Mouse (Mus musculus): ENCODE results near the gene Cgas. TPM values are rescaled to one million over a fixed set of nuclear protein-coding genes. Genes with fewer than 3 reads are reported as not detected.

The Cgas gene
- polyA plus RNA-seq, 1 experiment from 2014 or later: 0.44 TPM

DNA sequence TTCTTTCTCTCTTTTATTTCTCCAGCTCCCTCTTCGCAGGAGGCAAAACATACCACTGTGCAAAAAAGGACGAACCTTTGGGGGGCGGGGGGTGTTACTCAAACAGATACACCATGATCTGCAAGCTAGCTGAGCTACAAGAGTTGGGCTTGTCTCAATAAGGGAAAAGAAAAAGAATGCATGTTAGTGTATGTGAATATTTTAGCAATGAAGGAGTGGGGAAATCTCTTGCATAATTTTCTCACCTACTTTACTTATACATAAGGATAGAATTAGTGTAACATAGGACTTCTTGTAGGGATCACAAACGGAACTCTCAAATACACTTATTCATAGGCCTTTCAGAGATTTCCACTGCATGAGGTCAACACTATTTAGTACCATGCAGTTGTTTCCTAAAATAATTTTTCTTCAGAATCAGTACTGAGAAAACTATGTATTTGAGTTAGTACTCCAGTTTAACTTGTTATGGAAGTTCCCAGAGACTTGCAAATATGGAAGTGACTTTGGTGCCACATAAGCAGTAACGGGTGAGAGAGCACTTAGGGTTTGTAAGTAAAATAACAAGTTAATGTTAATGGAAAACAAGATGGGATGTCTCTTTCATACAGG is 31.8 kb upstream of the Cgas start:
- 88% methylated on average over 5 of the region's 5 CpGs for WGBS
- no peaks in the 10 kb centered on the region; the same call in 1 of the 2 replicates for H3K4me1 ChIP-seq (replicated peaks; ENCODE audit: control insufficient read depth, insufficient read depth, low read length)

DNA sequence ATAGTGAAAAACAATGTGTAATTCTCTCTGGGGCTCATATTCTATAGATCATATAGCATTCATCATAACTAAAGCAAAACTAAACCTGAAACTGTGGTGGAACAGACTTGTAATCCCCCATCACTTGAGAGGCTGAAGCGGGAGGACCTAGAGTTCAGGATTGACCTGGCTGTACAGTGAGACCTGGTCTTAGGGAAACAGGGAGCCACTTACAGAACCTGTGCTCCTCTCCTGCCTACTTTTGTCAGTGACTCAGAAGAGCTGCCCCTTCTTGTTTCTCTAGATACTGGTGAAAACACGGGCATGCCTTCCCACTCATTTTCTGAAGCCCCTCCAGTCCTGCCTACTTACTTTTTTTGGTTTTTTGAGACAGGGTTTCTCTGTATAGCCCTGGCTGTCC is 31.2 kb upstream of the Cgas start:
- DNase-seq (ENCODE audit: low spot score) (no peak), ATAC-seq (replicated peaks; ENCODE audit: low FRiP score) (no peak)
- 89% methylated on average over 2 of the region's 2 CpGs for WGBS
- peaks cover 9% of the 10 kb centered on the region; the same call in 1 of the 2 replicates for H3K36me3 ChIP-seq (ENCODE audit: control insufficient read depth, insufficient read depth, low read length)
- H3K4me2 ChIP-seq (ENCODE audit: low read depth, low read length, severe bottlenecking): no peak overlapping the region
- no peaks in the 10 kb centered on the region for H3K27me3 ChIP-seq (ENCODE audit: control insufficient read depth, insufficient read depth, low read length)
- H3K4me3 ChIP-seq (ENCODE audit: low read depth, low read length): no peak overlapping the region
- no peaks in the 10 kb centered on the region; the same call in 1 of the 2 replicates for H3K4me1 ChIP-seq (replicated peaks; ENCODE audit: control insufficient read depth, insufficient read depth, low read length)
- no peaks in the 10 kb centered on the region for H3K9me3 ChIP-seq (ENCODE audit: control insufficient read depth, low read length)
- no peak overlapping the region for H3K27ac ChIP-seq (ENCODE audit: low read depth, low read length)
- no peak overlapping the region for H3K9ac ChIP-seq (ENCODE audit: low read length)

More for the DNA sequence above, 31.8 kb upstream of the Cgas start:
- Histone ChIP-seq H3K27ac (ENCODE audit: low read depth, low read length) (no peak overlapping the region), H3K4me3 (ENCODE audit: low read depth, low read length) (no peak overlapping the region), H3K36me3 (ENCODE audit: control insufficient read depth, insufficient read depth, low read length) (peaks cover 9% of the 10 kb centered on the region; the same call in 1 of the 2 replicates), H3K4me2 (ENCODE audit: low read depth, low read length, severe bottlenecking) (no peak overlapping the region), H3K27me3 (ENCODE audit: control insufficient read depth, insufficient read depth, low read length) (no peaks in the 10 kb centered on the region), H3K9ac (ENCODE audit: low read length) (no peak overlapping the region), H3K9me3 (ENCODE audit: control insufficient read depth, low read length) (no peaks in the 10 kb centered on the region)
- DNase-seq (ENCODE audit: low spot score): no peak
- ATAC-seq (replicated peaks; ENCODE audit: low FRiP score): no peak

DNA sequence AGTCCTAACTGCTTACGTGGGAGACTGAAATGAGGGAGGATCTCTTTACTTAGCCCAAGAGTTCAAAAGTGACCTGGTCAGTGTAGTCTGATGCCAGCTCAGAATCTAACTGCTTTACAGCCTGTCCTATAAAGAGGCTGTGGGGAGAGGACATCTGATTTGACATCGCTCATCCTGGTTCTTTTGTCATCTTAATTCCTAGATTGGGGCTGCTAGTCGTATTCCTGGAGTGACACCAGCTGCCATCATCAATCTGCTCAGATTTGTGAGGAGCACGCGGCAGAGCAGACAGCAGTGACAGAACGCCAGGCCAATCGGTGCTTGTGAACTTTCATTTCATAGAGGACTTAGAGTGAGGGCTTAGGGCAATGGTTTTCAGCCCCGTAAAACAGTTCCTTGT is 30.6 kb upstream of the Cgas start:
- no peak overlapping the region for H3K9ac ChIP-seq (ENCODE audit: low read length)
- H3K4me1 ChIP-seq (replicated peaks; ENCODE audit: control insufficient read depth, insufficient read depth, low read length): no peaks in the 10 kb centered on the region
- H3K9me3 ChIP-seq (ENCODE audit: control insufficient read depth, low read length): no peaks in the 10 kb centered on the region
- H3K27me3 ChIP-seq (ENCODE audit: control insufficient read depth, insufficient read depth, low read length): no peaks in the 10 kb centered on the region
- H3K27ac ChIP-seq (ENCODE audit: low read depth, low read length): no peak overlapping the region
- WGBS: 87% methylated on average over 8 of the region's 8 CpGs
- DNase-seq (ENCODE audit: low spot score): no peak
- peaks cover 9% of the 10 kb centered on the region; the same call in 1 of the 2 replicates for H3K36me3 ChIP-seq (ENCODE audit: control insufficient read depth, insufficient read depth, low read length)
- no peak for ATAC-seq (replicated peaks; ENCODE audit: low FRiP score)
- H3K4me3 ChIP-seq (ENCODE audit: low read depth, low read length): no peak overlapping the region
- no peak overlapping the region for H3K4me2 ChIP-seq (ENCODE audit: low read depth, low read length, severe bottlenecking)

DNA sequence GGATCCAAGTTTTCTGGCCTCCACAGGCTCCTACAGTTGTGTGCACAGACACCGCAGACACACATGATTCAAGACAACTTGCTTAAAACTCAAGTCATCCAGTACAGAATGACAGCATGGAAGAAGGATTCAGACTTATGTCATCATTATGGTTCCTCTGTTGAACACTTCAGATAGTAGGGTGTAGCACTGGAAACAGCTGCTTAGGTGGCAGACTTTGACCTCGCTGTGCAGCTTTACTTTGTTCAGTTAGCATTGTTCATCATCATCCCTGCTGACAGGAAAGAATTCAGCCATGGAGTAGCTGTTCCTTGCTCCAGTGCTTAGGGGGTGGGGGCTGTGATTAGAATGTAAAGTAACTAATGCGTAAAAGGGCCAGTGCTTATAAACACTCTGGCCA is 22.7 kb upstream of the Cgas start:
- H3K4me1 ChIP-seq (replicated peaks; ENCODE audit: control insufficient read depth, insufficient read depth, low read length): no peaks in the 10 kb centered on the region
- no peak for DNase-seq (ENCODE audit: low spot score)
- 93% methylated on average over 3 of the region's 3 CpGs for WGBS
- H3K9me3 ChIP-seq (ENCODE audit: control insufficient read depth, low read length): no peaks in the 10 kb centered on the region
- H3K9ac ChIP-seq (ENCODE audit: low read length): no peak overlapping the region
- no peak overlapping the region for H3K4me3 ChIP-seq (ENCODE audit: low read depth, low read length)
- no peak overlapping the region for H3K27ac ChIP-seq (ENCODE audit: low read depth, low read length)
- H3K36me3 ChIP-seq (ENCODE audit: control insufficient read depth, insufficient read depth, low read length): peaks cover 5% of the 10 kb centered on the region
- H3K4me2 ChIP-seq (ENCODE audit: low read depth, low read length, severe bottlenecking): no peak overlapping the region
- H3K27me3 ChIP-seq (ENCODE audit: control insufficient read depth, insufficient read depth, low read length): no peaks in the 10 kb centered on the region
- no peak for ATAC-seq (replicated peaks; ENCODE audit: low FRiP score)

DNA sequence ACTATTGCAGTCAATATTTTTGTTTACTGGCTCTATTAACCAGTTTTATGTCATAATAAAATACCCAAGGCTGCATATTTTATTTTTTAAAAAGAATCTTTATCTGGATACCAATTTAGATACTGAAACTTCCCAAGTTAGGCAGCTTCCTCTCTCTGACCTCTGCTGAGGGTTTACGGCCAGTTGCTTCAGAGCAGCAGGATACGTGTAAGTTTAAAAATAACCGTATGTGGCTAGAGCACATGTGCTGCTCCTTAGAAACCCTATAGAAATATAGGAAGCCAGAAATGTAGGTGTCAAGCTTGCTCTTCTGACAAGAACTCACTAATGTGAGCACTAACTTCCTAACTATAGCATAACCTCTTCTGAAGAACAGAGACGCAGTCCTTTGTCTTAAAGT is 20.3 kb upstream of the Cgas start:
- Histone ChIP-seq H3K4me2 (ENCODE audit: low read depth, low read length, severe bottlenecking) (no peak overlapping the region), H3K4me3 (ENCODE audit: low read depth, low read length) (no peak overlapping the region), H3K36me3 (ENCODE audit: control insufficient read depth, insufficient read depth, low read length) (peaks cover 3% of the 10 kb centered on the region), H3K4me1 (replicated peaks; ENCODE audit: control insufficient read depth, insufficient read depth, low read length) (no peaks in the 10 kb centered on the region), H3K27ac (ENCODE audit: low read depth, low read length) (no peak overlapping the region), H3K9me3 (ENCODE audit: control insufficient read depth, low read length) (no peaks in the 10 kb centered on the region), H3K27me3 (ENCODE audit: control insufficient read depth, insufficient read depth, low read length) (no peaks in the 10 kb centered on the region), H3K9ac (ENCODE audit: low read length) (no peak overlapping the region)
- WGBS: 95% methylated on average over 4 of the region's 4 CpGs
- no peak for ATAC-seq (replicated peaks; ENCODE audit: low FRiP score)
- DNase-seq (ENCODE audit: low spot score): no peak

DNA sequence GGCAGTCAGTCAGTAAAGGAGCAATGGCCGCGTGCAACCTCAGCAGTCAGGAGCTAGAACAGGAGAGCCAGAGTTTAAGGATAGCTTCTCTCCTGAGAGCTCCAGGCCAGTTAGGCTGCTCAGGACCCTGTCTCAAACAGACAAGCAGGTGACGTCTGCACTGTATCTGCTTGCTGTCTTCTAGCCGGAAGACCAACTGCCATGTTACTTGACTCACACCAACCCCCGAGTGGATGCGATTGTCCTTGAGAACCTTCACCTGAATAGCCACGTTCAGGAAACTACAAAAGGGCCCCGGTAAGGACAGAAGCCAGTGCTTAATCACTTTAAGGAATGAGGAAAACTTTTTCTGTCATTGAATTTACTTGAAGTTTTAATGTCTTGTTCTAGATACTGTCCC is 14.0 kb upstream of the Cgas start:
- H3K27ac ChIP-seq (ENCODE audit: low read depth, low read length): no peak overlapping the region
- no peaks in the 10 kb centered on the region for H3K4me1 ChIP-seq (replicated peaks; ENCODE audit: control insufficient read depth, insufficient read depth, low read length)
- H3K36me3 ChIP-seq (ENCODE audit: control insufficient read depth, insufficient read depth, low read length): peaks cover 6% of the 10 kb centered on the region
- no peak overlapping the region for H3K4me2 ChIP-seq (ENCODE audit: low read depth, low read length, severe bottlenecking)
- DNase-seq (ENCODE audit: low spot score) (no peak), ATAC-seq (replicated peaks; ENCODE audit: low FRiP score) (no peak)
- WGBS: 91% methylated on average over 8 of the region's 8 CpGs
- H3K9me3 ChIP-seq (ENCODE audit: control insufficient read depth, low read length): no peaks in the 10 kb centered on the region
- no peaks in the 10 kb centered on the region for H3K27me3 ChIP-seq (ENCODE audit: control insufficient read depth, insufficient read depth, low read length)
- H3K4me3 ChIP-seq (ENCODE audit: low read depth, low read length): no peak overlapping the region
- H3K9ac ChIP-seq (ENCODE audit: low read length): no peak overlapping the region

DNA sequence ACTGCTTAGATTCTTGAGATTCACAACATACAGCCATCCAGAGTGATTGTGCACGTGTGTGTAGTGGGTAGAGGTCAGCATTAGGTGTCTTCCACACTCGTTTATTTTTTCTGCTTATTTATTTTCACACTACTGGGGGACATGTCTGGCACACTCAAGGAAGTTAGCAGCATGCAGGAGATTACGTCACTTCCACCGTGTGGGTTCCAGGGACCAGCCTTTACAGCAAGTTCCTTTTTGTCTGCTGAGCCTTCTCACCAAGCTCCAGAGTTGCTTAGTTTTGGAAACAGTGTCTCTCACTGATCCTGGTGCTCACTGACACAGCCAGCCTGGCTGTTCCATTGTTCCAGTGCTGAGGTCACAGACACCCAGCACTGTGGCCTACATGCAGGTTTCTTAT is 8.3 kb upstream of the Cgas start:
- Histone ChIP-seq H3K27me3 (ENCODE audit: control insufficient read depth, insufficient read depth, low read length) (no peaks in the 10 kb centered on the region), H3K36me3 (ENCODE audit: control insufficient read depth, insufficient read depth, low read length) (peaks cover 6% of the 10 kb centered on the region; the same call in 1 of the 2 replicates), H3K27ac (ENCODE audit: low read depth, low read length) (no peak overlapping the region), H3K9ac (ENCODE audit: low read length) (no peak overlapping the region), H3K4me1 (replicated peaks; ENCODE audit: control insufficient read depth, insufficient read depth, low read length) (0 out of 2 replicates have a peak, but pooled peaks cover 2% of the 10 kb centered on the region), H3K4me3 (ENCODE audit: low read depth, low read length) (no peak overlapping the region), H3K4me2 (ENCODE audit: low read depth, low read length, severe bottlenecking) (no peak overlapping the region), H3K9me3 (ENCODE audit: control insufficient read depth, low read length) (no peaks in the 10 kb centered on the region)
- ATAC-seq (replicated peaks; ENCODE audit: low FRiP score) (no peak), DNase-seq (ENCODE audit: low spot score) (no peak)
- WGBS: 89% methylated on average over 4 of the region's 4 CpGs

DNA sequence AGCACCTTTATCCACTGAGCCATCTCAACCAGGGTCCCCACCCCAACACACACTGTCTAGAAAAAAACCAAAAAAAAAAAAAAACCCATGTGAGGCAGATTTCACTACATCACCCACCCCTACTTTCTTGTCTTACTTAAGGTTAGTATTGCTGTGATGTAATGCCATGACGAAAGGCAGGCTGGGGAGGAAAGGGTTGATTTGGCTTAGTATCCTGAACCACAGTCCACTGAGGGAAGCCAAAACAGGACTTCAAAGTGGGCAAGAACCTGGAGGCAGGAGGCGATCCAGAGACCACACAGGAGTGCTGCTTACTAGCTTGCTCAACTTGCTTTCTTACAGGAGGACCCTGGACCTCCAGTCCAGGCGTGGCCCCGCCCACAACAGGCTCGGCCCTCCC is 7.4 kb upstream of the Cgas start:
- no peak overlapping the region for H3K27ac ChIP-seq (ENCODE audit: low read depth, low read length)
- H3K4me1 ChIP-seq (replicated peaks; ENCODE audit: control insufficient read depth, insufficient read depth, low read length): 0 out of 2 replicates have a peak, but pooled peaks cover 2% of the 10 kb centered on the region
- no peaks in the 10 kb centered on the region for H3K9me3 ChIP-seq (ENCODE audit: control insufficient read depth, low read length)
- no peak overlapping the region for H3K9ac ChIP-seq (ENCODE audit: low read length)
- DNase-seq (ENCODE audit: low spot score): no peak
- no peak overlapping the region for H3K4me2 ChIP-seq (ENCODE audit: low read depth, low read length, severe bottlenecking)
- WGBS: 78% methylated on average over 5 of the region's 5 CpGs
- peaks cover 6% of the 10 kb centered on the region; the same call in 1 of the 2 replicates for H3K36me3 ChIP-seq (ENCODE audit: control insufficient read depth, insufficient read depth, low read length)
- no peak for ATAC-seq (replicated peaks; ENCODE audit: low FRiP score)
- no peak overlapping the region for H3K4me3 ChIP-seq (ENCODE audit: low read depth, low read length)
- H3K27me3 ChIP-seq (ENCODE audit: control insufficient read depth, insufficient read depth, low read length): peaks cover 5% of the 10 kb centered on the region; the same call in 1 of the 2 replicates
